Mouse (Mus musculus) heart, adult 8-10 months (tissue): ENCODE data around the gene Cd300lf. TPM values are rescaled to one million over a fixed set of nuclear protein-coding genes. Genes with fewer than 3 reads are reported as not detected.

Source experiments
- DNase-seq: peaks from one replicate; pipeline ENCODE4 v3.0.0; 2022; ENCODE audit warnings: low spot score
- total RNA-seq, 4 experiments: library from RNA; stranded (reverse); gene quantifications; 2 replicates each; pipeline ENCODE4 v1.2.4; 2022

The Cd300lf gene
- total RNA-seq, 4 experiments from 2014 or later: 0.13 to 0.89 (median 0.22) TPM; not detected in 1

- DNase-seq: no peak
Measured at GRCm38 (mm10) chr11:115077436-115077835, 56.4 kb downstream of the Cd300lf start.

- DNase-seq: no peak
Measured at GRCm38 (mm10) chr11:115075859-115076258, 57.9 kb downstream of the Cd300lf start.

- DNase-seq: no peak
Measured at GRCm38 (mm10) chr11:115075407-115075806, 58.4 kb downstream of the Cd300lf start.

GRCm38 (mm10) chr11:115073002-115073401 is 60.8 kb downstream of the Cd300lf start:
- DNase-seq: no peak

- peak; percentile 62 for DNase-seq
Measured at GRCm38 (mm10) chr11:115071631-115072294, 62.0 kb downstream of the Cd300lf start.

- DNase-seq: no peak
Measured at GRCm38 (mm10) chr11:115071015-115071551, 62.7 kb downstream of the Cd300lf start.

- peak; percentile 13 for DNase-seq
Measured at GRCm38 (mm10) chr11:115066768-115067167, 67.0 kb downstream of the Cd300lf start.

Other genes with a start within 250 kb of the Cd300lf start
- gene Cd300a, start 244.0 kb downstream of the Cd300lf start, total RNA-seq: 1 to 10 TPM in 1 of 4 experiments, under 1 TPM in 3; 0.38 to 1.6 (median 0.86) TPM
- 1 to 10 TPM in 2 of 4 experiments, under 1 TPM in 2; 0.38 to 1.2 (median 0.73) TPM for gene Cd300lb, start 199.6 kb downstream of the Cd300lf start, total RNA-seq
- not detected for gene Cd300c, start 164.8 kb downstream of the Cd300lf start, total RNA-seq
- gene Cd300ld, start 144.1 kb downstream of the Cd300lf start, total RNA-seq: 1 to 10 TPM; 1.2 to 2.0 (median 1.5) TPM
- gene Cd300c2, start 132.1 kb downstream of the Cd300lf start, total RNA-seq: 1 to 10 TPM; 1.1 to 1.6 (median 1.3) TPM
- not detected for gene Cd300ld2, start 117.8 kb downstream of the Cd300lf start, total RNA-seq
- gene Cd300ld4, start 107.0 kb downstream of the Cd300lf start, total RNA-seq: 1 to 10 TPM in 1 of 4 experiments, not detected in 3; 1.8 TPM
- 1 to 10 TPM; 1.6 to 5.8 (median 2.9) TPM for gene Cd300ld5, start 96.2 kb downstream of the Cd300lf start, total RNA-seq
- gene Cd300ld3, start 85.6 kb downstream of the Cd300lf start, total RNA-seq: 1 to 10 TPM; 4.6 to 9.1 (median 7.4) TPM
- under 1 TPM; 0.25 to 0.40 (median 0.32) TPM for gene Cd300e, start 71.8 kb downstream of the Cd300lf start, total RNA-seq
- 1 to 10 TPM in 1 of 4 experiments, under 1 TPM in 3; 0.34 to 1.0 (median 0.63) TPM for gene Rab37, start 42.6 kb downstream of the Cd300lf start, total RNA-seq
- 1 to 10 TPM; 7.3 to 8.5 (median 8.5) TPM for gene Slc9a3r1, start 29.3 kb upstream of the Cd300lf start, total RNA-seq
- 10 to 100 TPM in 1 of 4 experiments, 1 to 10 TPM in 3; 8.7 to 10.9 (median 9.1) TPM for gene Tmem104, start 53.5 kb upstream of the Cd300lf start, total RNA-seq
- 10 to 100 TPM; 25.0 to 34.9 (median 25.9) TPM for gene Nat9, start 53.9 kb upstream of the Cd300lf start, total RNA-seq
- gene Grin2c, start 133.3 kb upstream of the Cd300lf start, total RNA-seq: under 1 TPM; 0.09 to 0.65 (median 0.23) TPM
- gene Fdxr, start 143.1 kb upstream of the Cd300lf start, total RNA-seq: 1 to 10 TPM; 9.1 to 10.0 (median 9.6) TPM
- 1 to 10 TPM; 2.0 to 3.5 (median 2.3) TPM for gene Fads6, start 163.7 kb upstream of the Cd300lf start, total RNA-seq
- gene Otop2, start 173.2 kb upstream of the Cd300lf start, total RNA-seq: not detected
- under 1 TPM; 0.09 to 0.28 (median 0.25) TPM for gene Ush1g, start 188.0 kb upstream of the Cd300lf start, total RNA-seq
- not detected for gene Otop3, start 200.7 kb upstream of the Cd300lf start, total RNA-seq
- 1 to 10 TPM; 3.4 to 4.3 (median 4.1) TPM for gene Hid1, start 233.8 kb upstream of the Cd300lf start, total RNA-seq
- gene Cdr2l, start 247.9 kb upstream of the Cd300lf start, total RNA-seq: 1 to 10 TPM; 4.1 to 5.3 (median 4.8) TPM